Mouse (Mus musculus) MEL (cell line): ENCODE data around the gene Igf1r. TPM values are rescaled to one million over a fixed set of nuclear protein-coding genes. Genes with fewer than 3 reads are reported as not detected.

ENCODE experiments used
- DNase-seq: peaks from one replicate; pipeline ENCODE4 v3.0.0; 2011; ENCODE audit warnings: low read depth, low spot score
- H3K27ac ChIP-seq: 2 replicates; pipeline ENCODE4 v1.5.1; 2012; ENCODE audit warnings: low read depth, mild to moderate bottlenecking, control low read depth, low read length, moderate library complexity; ENCODE audit not compliant: control insufficient read depth
- H3K27me3 ChIP-seq, 2 experiments: fragments of 150-350 bp in 1 of 2; sonication (generic) in 1 of 2; 2 replicates each; pipeline ENCODE4 v1.6.1; 2012; ENCODE audit warnings: low read length in 2 of 2, mild to moderate bottlenecking in 2 of 2, improper control_type of control experiment in 1 of 2, moderate library complexity in 1 of 2; ENCODE audit not compliant: insufficient read depth in 2 of 2, control insufficient read depth in 1 of 2
- H3K36me3 ChIP-seq, 2 experiments: 2 replicates each; pipeline ENCODE4 v1.6.1; 2012 to 2014; ENCODE audit warnings: low read length in 2 of 2, improper control_type of control experiment in 1 of 2, inconsistent platforms in 1 of 2, mild to moderate bottlenecking in 1 of 2; ENCODE audit not compliant: insufficient read depth in 2 of 2, control insufficient read depth in 1 of 2
- H3K4me1 ChIP-seq, 2 experiments: fragments of 150-350 bp in 1 of 2; sonication (generic) in 1 of 2; 2 replicates each; pipeline ENCODE4 v1.6.1; 2012; ENCODE audit warnings: low read length in 2 of 2, improper control_type of control experiment in 1 of 2, mild to moderate bottlenecking in 1 of 2; ENCODE audit not compliant: insufficient read depth in 2 of 2, control insufficient read depth in 1 of 2
- H3K4me3 ChIP-seq, 2 experiments: fragments of 150-350 bp in 1 of 2; sonication (generic) in 1 of 2; 2 replicates each; pipeline ENCODE4 v1.5.1; 2012; ENCODE audit warnings: low read depth in 2 of 2, low read length in 2 of 2, mild to moderate bottlenecking in 2 of 2, moderate library complexity in 2 of 2, control low read depth in 1 of 2, improper control_type of control experiment in 1 of 2; ENCODE audit not compliant: control insufficient read depth in 1 of 2, insufficient read depth in 1 of 2
- H3K79me2 ChIP-seq: 2 replicates; pipeline ENCODE4 v1.6.1; 2012; ENCODE audit warnings: mild to moderate bottlenecking, low read length, moderate library complexity; ENCODE audit not compliant: control insufficient read depth, poor library complexity, insufficient read depth
- H3K9ac ChIP-seq: 2 replicates; pipeline ENCODE4 v1.6.1; 2012; ENCODE audit warnings: low read depth, mild to moderate bottlenecking, control low read depth, low read length, moderate library complexity; ENCODE audit not compliant: control insufficient read depth, poor library complexity, severe bottlenecking
- H3K9me3 ChIP-seq: fragments of 150-350 bp; sonication (generic); replicated peaks from 2 replicates; pipeline ENCODE4 v1.6.1; 2012; ENCODE audit warnings: mild to moderate bottlenecking, low read length, improper control_type of control experiment, moderate library complexity; ENCODE audit not compliant: insufficient read depth
- CHD1 ChIP-seq: IDR thresholded peaks from 2 replicates; pipeline ENCODE4 v1.6.1; 2012; ENCODE audit warnings: low read depth, mild to moderate bottlenecking, inconsistent platforms, low read length, improper control_type of control experiment
- CTCF ChIP-seq, 3 experiments: IDR thresholded peaks in 2 of 3; conservative IDR thresholded peaks in 1 of 3; 2 replicates each; pipeline ENCODE4 v1.5.1; 2011 to 2012; ENCODE audit warnings: low read length in 3 of 3, low read depth in 2 of 3, mild to moderate bottlenecking in 2 of 3, improper control_type of control experiment in 1 of 3, inconsistent platforms in 1 of 3, mixed read lengths in 1 of 3, moderate library complexity in 1 of 3; ENCODE audit not compliant: control insufficient read depth in 1 of 3, insufficient read depth in 1 of 3, poor library complexity in 1 of 3, severe bottlenecking in 1 of 3
- ELF1 ChIP-seq: IDR thresholded peaks from 2 replicates; pipeline ENCODE4 v1.6.1; 2014; ENCODE audit warnings: low read depth, mild to moderate bottlenecking, inconsistent platforms, low read length, improper control_type of control experiment, moderate library complexity
- EP300 ChIP-seq, 2 experiments: IDR thresholded peaks; 2 replicates each; pipeline ENCODE4 v1.6.1; 2011; ENCODE audit warnings: improper control_type of control experiment in 2 of 2, low read length in 2 of 2, low read depth in 1 of 2, mild to moderate bottlenecking in 1 of 2
- ETS1 ChIP-seq: IDR thresholded peaks from 2 replicates; pipeline ENCODE4 v1.6.1; 2012; ENCODE audit warnings: low read depth, mild to moderate bottlenecking, inconsistent platforms, low read length, improper control_type of control experiment, moderate library complexity
- GABPA ChIP-seq: IDR thresholded peaks from 2 replicates; pipeline ENCODE4 v1.6.1; 2012; ENCODE audit warnings: low read depth, mild to moderate bottlenecking, inconsistent platforms, low read length, improper control_type of control experiment, moderate library complexity
- HCFC1 ChIP-seq: IDR thresholded peaks from 2 replicates; pipeline ENCODE4 v1.6.1; 2012; ENCODE audit warnings: low read depth, mild to moderate bottlenecking, inconsistent platforms, low read length, improper control_type of control experiment, moderate library complexity
- JUND ChIP-seq: IDR thresholded peaks from 2 replicates; pipeline ENCODE4 v1.6.1; 2011; ENCODE audit warnings: low read depth, mild to moderate bottlenecking, improper control_type of control experiment, low read length
- KAT2A ChIP-seq: conservative IDR thresholded peaks from 2 replicates; pipeline ENCODE4 v1.6.1; 2012; ENCODE audit warnings: low read depth, low read length, improper control_type of control experiment, inconsistent platforms
- MAFK ChIP-seq: IDR thresholded peaks from 2 replicates; pipeline ENCODE4 v1.6.1; 2011; ENCODE audit warnings: low read depth, mild to moderate bottlenecking, low read length, improper control_type of control experiment, borderline replicate concordance
- MAX ChIP-seq: IDR thresholded peaks from 2 replicates; pipeline ENCODE4 v1.6.1; 2011; ENCODE audit warnings: low read length, improper control_type of control experiment
- MAZ ChIP-seq: IDR thresholded peaks from 2 replicates; pipeline ENCODE4 v1.6.1; 2012; ENCODE audit warnings: low read depth, mild to moderate bottlenecking, inconsistent platforms, low read length, improper control_type of control experiment
- MEF2A ChIP-seq: IDR thresholded peaks from 2 replicates; pipeline ENCODE4 v1.6.1; 2014; ENCODE audit warnings: low read depth, mild to moderate bottlenecking, inconsistent platforms, low read length, improper control_type of control experiment; ENCODE audit not compliant: poor library complexity, insufficient replicate concordance, severe bottlenecking; ENCODE audit errors: extremely low read depth
- MXI1 ChIP-seq: IDR thresholded peaks from 2 replicates; pipeline ENCODE4 v1.6.1; 2011; ENCODE audit warnings: mild to moderate bottlenecking, low read depth, low read length, improper control_type of control experiment
- MYB ChIP-seq: IDR thresholded peaks from 2 replicates; pipeline ENCODE4 v1.6.1; 2011; ENCODE audit warnings: mild to moderate bottlenecking, low read depth, low read length, improper control_type of control experiment
- MYC ChIP-seq: IDR thresholded peaks from 2 replicates; pipeline ENCODE4 v1.6.1; 2011; ENCODE audit warnings: low read depth, mild to moderate bottlenecking, low read length, improper control_type of control experiment, moderate library complexity
- NELFE ChIP-seq: IDR thresholded peaks from 2 replicates; pipeline ENCODE4 v1.6.1; 2011; ENCODE audit warnings: low read depth, low read length, improper control_type of control experiment
- NRF1 ChIP-seq: IDR thresholded peaks from 2 replicates; pipeline ENCODE4 v1.6.1; 2014; ENCODE audit warnings: low read depth, mild to moderate bottlenecking, inconsistent platforms, low read length, improper control_type of control experiment, moderate library complexity; ENCODE audit not compliant: poor library complexity, insufficient read depth, severe bottlenecking
- POLR2A ChIP-seq, 2 experiments: IDR thresholded peaks; 2 replicates each; pipeline ENCODE4 v1.6.1; 2011 to 2012; ENCODE audit warnings: low read length in 2 of 2, mild to moderate bottlenecking in 2 of 2, control low read depth in 1 of 2, improper control_type of control experiment in 1 of 2, low read depth in 1 of 2, moderate library complexity in 1 of 2; ENCODE audit not compliant: control insufficient read depth in 1 of 2, insufficient read depth in 1 of 2, poor library complexity in 1 of 2
- POLR2AphosphoS2 ChIP-seq: IDR thresholded peaks from 2 replicates; pipeline ENCODE4 v1.6.1; 2011; ENCODE audit warnings: low read length, improper control_type of control experiment
- RAD21 ChIP-seq: IDR thresholded peaks from 2 replicates; pipeline ENCODE4 v1.6.1; 2011; ENCODE audit warnings: mild to moderate bottlenecking, low read depth, low read length, improper control_type of control experiment
- RCOR1 ChIP-seq: IDR thresholded peaks from 2 replicates; pipeline ENCODE4 v1.6.1; 2012; ENCODE audit warnings: low read depth, mild to moderate bottlenecking, inconsistent platforms, low read length, improper control_type of control experiment
- SMC3 ChIP-seq: IDR thresholded peaks from 2 replicates; pipeline ENCODE4 v1.6.1; 2011; ENCODE audit warnings: low read depth, low read length, improper control_type of control experiment
- TAL1 ChIP-seq: IDR thresholded peaks from 2 replicates; pipeline ENCODE4 v1.6.1; 2012; ENCODE audit warnings: mild to moderate bottlenecking, inconsistent platforms, low read length, moderate library complexity, mixed read lengths
- TCF12 ChIP-seq: IDR thresholded peaks from 2 replicates; pipeline ENCODE4 v1.6.1; 2014; ENCODE audit warnings: low read depth, mild to moderate bottlenecking, inconsistent platforms, low read length, improper control_type of control experiment, moderate library complexity
- USF1 ChIP-seq: IDR thresholded peaks from 2 replicates; pipeline ENCODE4 v1.6.1; 2014; ENCODE audit warnings: low read depth, mild to moderate bottlenecking, inconsistent platforms, low read length, improper control_type of control experiment, moderate library complexity
- USF2 ChIP-seq, 2 experiments: IDR thresholded peaks; 2 replicates each; pipeline ENCODE4 v1.6.1; 2011 to 2012; ENCODE audit warnings: improper control_type of control experiment in 2 of 2, low read length in 2 of 2, borderline replicate concordance in 1 of 2, inconsistent platforms in 1 of 2, low read depth in 1 of 2, mild to moderate bottlenecking in 1 of 2; ENCODE audit not compliant: insufficient read depth in 1 of 2
- ZC3H11A ChIP-seq: IDR thresholded peaks from 2 replicates; pipeline ENCODE4 v1.6.1; 2012; ENCODE audit warnings: low read depth, mild to moderate bottlenecking, inconsistent platforms, low read length, improper control_type of control experiment
- ZKSCAN1 ChIP-seq: IDR thresholded peaks from 2 replicates; pipeline ENCODE4 v1.6.1; 2012; ENCODE audit warnings: low read depth, mild to moderate bottlenecking, inconsistent platforms, low read length, improper control_type of control experiment, moderate library complexity
- ZMIZ1 ChIP-seq: IDR thresholded peaks from 2 replicates; pipeline ENCODE4 v1.6.1; 2012; ENCODE audit warnings: low read depth, mild to moderate bottlenecking, inconsistent platforms, low read length, improper control_type of control experiment, moderate library complexity
- ZNF384 ChIP-seq: IDR thresholded peaks from 2 replicates; pipeline ENCODE4 v1.6.1; 2012; ENCODE audit warnings: low read depth, mild to moderate bottlenecking, inconsistent platforms, low read length, improper control_type of control experiment
- polyA plus RNA-seq, 2 experiments: library from polyadenylated mRNA; stranded (reverse) in 1 of 2; unstranded in 1 of 2; fragments of >175 nt in 1 of 2; fragments of >200 nt in 1 of 2; gene quantifications; 2 replicates each; pipeline versions ENCODE4 v1.2.1 to v1.2.4; 2012; ENCODE audit warnings: low replicate concordance in 2 of 2, low read depth in 1 of 2; ENCODE audit not compliant: insufficient read length in 2 of 2, insufficient read depth in 1 of 2, missing spikeins in 1 of 2
- total RNA-seq: library from RNA; depleted of rRNA; stranded (reverse); fragments of 300-350 nt; gene quantifications from 2 replicates; pipeline ENCODE4 v1.2.3, GENCODE M21; 2012

Gene Igf1r
- total and polyA plus RNA-seq, 3 experiments: 11.8 to 11.9 TPM; not detected in 1

DNA sequence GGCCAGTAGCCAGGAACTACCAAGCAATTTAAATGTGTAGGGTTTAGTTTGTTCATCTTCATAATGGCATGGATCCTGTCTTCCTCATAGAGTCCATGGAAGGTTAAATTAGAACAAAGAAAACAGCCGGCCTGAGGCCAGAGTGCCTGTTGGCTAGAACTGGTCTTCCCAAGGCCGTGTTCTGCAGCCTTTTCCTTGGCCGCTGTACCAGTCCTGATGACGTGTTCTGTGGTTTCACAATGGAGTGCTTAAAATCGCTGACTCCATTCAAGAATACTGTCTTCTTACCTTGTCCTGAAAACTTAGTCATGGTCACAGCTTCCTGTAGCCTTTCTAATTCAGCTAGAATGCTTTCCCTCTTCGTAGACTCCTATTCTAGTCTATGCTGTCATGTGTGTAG lies 53.9 kb downstream of the Igf1r start:
- H3K27me3 ChIP-seq: no peaks in the 10 kb centered on the region
- no peak for DNase-seq
- peaks cover 4 to 21% of the 10 kb centered on the region in 2 experiments for H3K36me3 ChIP-seq
- 0 out of 2 replicates have a peak, but pooled peaks cover 2% of the 10 kb centered on the region for H3K79me2 ChIP-seq
- no peak overlapping the region for H3K9ac ChIP-seq
- H3K4me1 ChIP-seq: peaks cover 20 to 23% of the 10 kb centered on the region in 2 experiments
- TF ChIP-seq GABPA: no peak
- no peak for TF ChIP-seq MYB
- TF ChIP-seq MAX: no peak
- no peak for TF ChIP-seq ZC3H11A
- no peak for TF ChIP-seq MXI1
- TF ChIP-seq POLR2AphosphoS2: no peak
- no peak for TF ChIP-seq MYC
- no peak for TF ChIP-seq ZNF384
- TF ChIP-seq HCFC1: no peak
- TF ChIP-seq CHD1: no peak
- TF ChIP-seq SMC3: no peak
- TF ChIP-seq MEF2A: no peak
- no peak for TF ChIP-seq KAT2A
- TF ChIP-seq TAL1: no peak
- TF ChIP-seq NELFE: no peak
- H3K9me3 ChIP-seq: no peaks in the 10 kb centered on the region
- H3K27ac ChIP-seq: no peak overlapping the region
- no peak overlapping the region for H3K4me3 ChIP-seq

DNA sequence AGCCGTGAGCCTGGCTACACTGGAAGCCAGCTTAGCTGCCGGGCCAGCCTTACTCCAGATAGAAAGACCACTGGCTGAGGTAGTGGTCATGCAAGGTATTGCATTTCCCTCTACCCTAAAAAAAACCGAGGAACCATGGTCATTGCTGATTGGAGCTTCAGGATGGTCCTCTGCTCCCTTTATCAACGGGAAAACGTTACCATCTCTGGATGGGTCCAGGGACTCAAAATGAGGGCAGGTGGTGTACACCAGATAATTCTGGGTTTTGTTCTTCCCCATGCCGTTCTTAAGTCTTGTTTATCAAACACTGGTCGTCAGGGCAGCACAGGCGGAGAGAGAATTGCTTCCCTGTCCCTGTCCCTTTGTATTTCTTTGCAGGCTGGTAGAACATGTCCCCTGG lies 57.0 kb downstream of the Igf1r start:
- H3K36me3 ChIP-seq: peaks cover 4 to 29% of the 10 kb centered on the region in 2 experiments
- no peak overlapping the region for H3K9ac ChIP-seq
- TF ChIP-seq TCF12 (peak; percentile 46), KAT2A (no peak), TAL1 (peak; percentile 73), USF1 (no peak), RCOR1 (no peak), RAD21 (no peak), ELF1 (no peak), ZMIZ1 (no peak), POLR2AphosphoS2 (no peak), EP300 (IDR thresholded peaks at IDR 0.05; ENCODE audit: low read depth in 1 of 2, low read length in 2 of 2) (peak in 1 of 2 experiments; percentile 31; a peak in 1 of 4 replicates), CTCF (IDR thresholded peaks at IDR 0.05 in 2 of 3, conservative IDR thresholded peaks at IDR 0.05 in 1 of 3; ENCODE audit: control insufficient read depth in 1 of 3, insufficient read depth in 1 of 3, low read depth in 2 of 3, low read length in 3 of 3, poor library complexity in 1 of 3, severe bottlenecking in 1 of 3) (peak in 1 of 3 experiments; percentile 40; a peak in 2 of 6 replicates), MAZ (no peak), CHD1 (no peak), MAFK (no peak), ZNF384 (peak; percentile 44; the same call in 1 of the 2 replicates), POLR2A (IDR thresholded peaks at IDR 0.05; ENCODE audit: control insufficient read depth in 1 of 2, insufficient read depth in 1 of 2, low read depth in 1 of 2, low read length in 2 of 2, poor library complexity in 1 of 2) (no peak), NRF1 (no peak), JUND (no peak), USF2 (IDR thresholded peaks at IDR 0.05; ENCODE audit: borderline replicate concordance in 1 of 2, insufficient read depth in 1 of 2, low read depth in 1 of 2, low read length in 2 of 2) (no peak), ZKSCAN1 (no peak), ETS1 (no peak), MYB (no peak)
- H3K27me3 ChIP-seq: no peaks in the 10 kb centered on the region
- no peak overlapping the region for H3K4me3 ChIP-seq
- peaks cover 28 to 31% of the 10 kb centered on the region in 2 experiments for H3K4me1 ChIP-seq
- H3K9me3 ChIP-seq: no peaks in the 10 kb centered on the region
- H3K79me2 ChIP-seq: 0 out of 2 replicates have a peak, but pooled peaks cover 2% of the 10 kb centered on the region
- DNase-seq: peak; percentile 43
- H3K27ac ChIP-seq: peak overlapping the region; percentile 26
